Mouse (Mus musculus) heart, postnatal 14 days (tissue): ENCODE results near the gene Rasl11a. TPM values are rescaled to one million over a fixed set of nuclear protein-coding genes. Genes with fewer than 3 reads are reported as not detected.
"Not testable (repeated sequence)": the region's sequence is repeated elsewhere in the genome, so short reads cannot be mapped to it uniquely, and the experiment has no call there.

Experiments used
- DNase-seq, 2 experiments: peaks; one replicate each; pipeline ENCODE4 v3.0.0; 2021 to 2022
- intact Hi-C: fragments of 180-260 bp; cut with DNase I; formaldehyde crosslinking; loops from one replicate; pipeline ENCODE4 v1.15.1; 2025
- total RNA-seq, 2 experiments: library from RNA; stranded (reverse); gene quantifications; 2 replicates each; pipeline ENCODE4 v1.2.3; 2021

The Rasl11a gene
- total RNA-seq, 2 experiments from 2014 or later, result 4.4 to 5.8 TPM

- intact Hi-C loops, result no loop called here
- DNase-seq, result no peak
Measured at GRCm38 (mm10) chr5:146840422-146840821, 4.4 kb upstream of the Rasl11a start.

GRCm38 (mm10) chr5:146841301-146841700 lies 3.6 kb upstream of the Rasl11a start:
- DNase-seq, result no peak
- intact Hi-C loops, result no loop called here

DNA sequence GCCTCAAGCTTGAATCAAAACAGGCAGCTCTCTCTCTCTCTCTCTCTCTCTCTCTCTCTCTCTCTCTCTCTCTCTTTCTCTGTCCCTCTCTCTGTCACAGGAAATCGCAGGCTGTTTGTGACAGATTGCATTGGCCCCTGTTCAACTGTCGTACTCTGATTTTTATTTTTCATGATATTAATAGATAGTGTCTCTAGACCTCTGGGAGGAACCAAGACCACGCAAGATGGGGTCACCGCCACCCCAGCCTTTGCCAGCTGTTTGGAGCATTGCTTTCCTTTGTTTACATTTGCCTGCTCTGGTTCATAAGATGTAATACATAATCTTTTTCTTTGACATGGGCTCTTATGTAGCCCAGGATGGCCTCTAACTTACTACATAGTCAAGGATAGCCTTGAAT lies 2.9 kb upstream of the Rasl11a start:
- DNase-seq, result no peak
- intact Hi-C loops, result no loop called here

GRCm38 (mm10) chr5:146844301-146844941 lies 450 bp upstream of the Rasl11a start:
- DNase-seq, result no peak
- intact Hi-C loops, result loop anchor here (2.0 kb wide), 1 partner anchor 60 kb away; no protein-coding TSS in a partner anchor

- no peak for DNase-seq
- intact Hi-C loops, result no loop called here
Measured at GRCm38 (mm10) chr5:146846489-146846888, 1.6 kb downstream of the Rasl11a start.

GRCm38 (mm10) chr5:146848936-146849582 lies 4.2 kb downstream of the Rasl11a start:
- intact Hi-C loops, result no loop called here
- DNase-seq, result no peak

DNA sequence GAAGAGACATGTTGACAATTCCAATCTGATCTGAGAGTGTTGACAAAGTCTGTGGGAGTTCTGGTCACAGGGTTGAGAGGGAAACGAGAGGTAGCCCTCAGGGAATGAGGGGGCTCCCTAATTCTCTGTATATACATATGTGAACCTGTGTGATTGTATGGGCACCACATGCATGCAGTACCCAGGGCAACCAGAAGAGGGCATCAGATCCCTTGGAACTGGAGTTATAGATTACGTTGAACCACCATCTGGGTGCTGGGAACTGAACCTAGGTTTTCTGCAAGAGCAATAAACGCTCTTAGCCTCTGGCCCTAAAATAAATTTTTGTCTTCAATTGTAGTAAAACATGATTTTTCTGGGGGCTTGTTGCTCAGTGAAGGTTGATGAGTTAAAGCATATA lies 11.2 kb downstream of the Rasl11a start:
- no peak for DNase-seq
- intact Hi-C loops, result no loop called here

GRCm38 (mm10) chr5:146857620-146858019 lies 12.7 kb downstream of the Rasl11a start:
- intact Hi-C loops, result no loop called here
- DNase-seq, result no peak

GRCm38 (mm10) chr5:146858772-146859171 lies 13.9 kb downstream of the Rasl11a start:
- intact Hi-C loops, result no loop called here
- DNase-seq, result no peak

- no peak for DNase-seq
- intact Hi-C loops, result no loop called here
Measured at GRCm38 (mm10) chr5:146859246-146859645, 14.4 kb downstream of the Rasl11a start.

GRCm38 (mm10) chr5:146860222-146860998 lies 15.5 kb downstream of the Rasl11a start:
- DNase-seq, result peak in 1 of 2 experiments; percentile 16
- intact Hi-C loops, result no loop called here

- intact Hi-C loops, result no loop called here
- DNase-seq, result no peak
Measured at GRCm38 (mm10) chr5:146861588-146861987, 16.7 kb downstream of the Rasl11a start.

DNA sequence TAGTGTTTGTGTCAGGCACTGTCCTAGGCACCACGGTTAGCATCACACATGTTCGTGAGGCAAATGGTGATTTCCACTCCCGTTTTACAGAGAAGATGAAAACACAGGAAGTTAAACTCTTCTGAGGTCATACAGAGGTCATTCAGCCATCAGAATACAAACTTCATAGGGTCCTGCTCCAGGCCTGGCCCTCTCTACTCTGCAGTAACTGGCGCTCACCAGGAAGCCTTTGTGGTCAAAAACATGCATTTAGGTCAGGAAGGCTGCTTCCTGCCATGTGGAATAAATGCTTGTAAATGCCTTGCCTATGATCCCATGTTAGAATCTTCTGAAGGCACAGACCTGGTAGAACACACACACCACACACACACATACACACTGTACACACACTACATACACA lies 20.6 kb downstream of the Rasl11a start:
- no peak for DNase-seq
- intact Hi-C loops, result no loop called here

GRCm38 (mm10) chr5:146866277-146866676 lies 21.4 kb downstream of the Rasl11a start:
- no peak for DNase-seq
- intact Hi-C loops, result no loop called here

DNA sequence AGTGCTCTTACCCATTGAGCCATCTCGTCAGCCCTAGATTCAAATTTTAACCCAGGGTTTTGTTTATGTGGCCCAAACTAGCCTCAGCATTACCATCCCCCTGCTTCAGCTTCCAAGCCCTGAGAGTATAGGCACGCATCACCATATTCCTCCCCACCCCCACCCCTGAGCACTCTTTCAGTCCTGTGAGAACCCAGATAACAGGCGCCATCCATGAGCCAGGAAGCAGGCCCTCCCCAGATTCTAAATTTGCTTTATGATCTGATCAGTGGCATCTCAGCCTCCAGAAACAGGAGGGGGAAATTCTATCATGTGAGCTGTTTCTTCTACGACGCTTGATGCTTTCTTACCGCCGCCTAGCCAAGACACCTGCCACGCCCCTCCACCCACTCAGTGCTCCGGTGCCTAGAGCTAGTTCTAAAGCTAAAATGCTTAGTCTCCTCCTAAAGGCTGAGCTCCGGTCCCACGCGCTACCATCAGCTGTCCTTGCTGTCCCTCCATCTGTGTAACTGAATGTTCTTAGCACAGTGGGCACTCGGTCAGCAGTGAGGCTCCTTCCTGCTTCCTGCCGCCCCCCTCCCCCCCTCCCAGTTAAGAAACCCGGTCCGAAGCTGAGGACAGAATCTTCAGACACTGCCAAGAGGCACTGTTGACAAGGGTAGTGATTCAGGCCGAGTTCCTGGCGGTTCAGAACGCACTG lies 22.5 kb downstream of the Rasl11a start:
- intact Hi-C loops, result no loop called here
- DNase-seq, result peak; percentile 36 to 51

- DNase-seq, result no peak
- intact Hi-C loops, result no loop called here
Measured at GRCm38 (mm10) chr5:146867946-146868314, 23.1 kb downstream of the Rasl11a start.

- no peak for DNase-seq
- intact Hi-C loops, result no loop called here
Measured at GRCm38 (mm10) chr5:146872981-146873631, 28.2 kb downstream of the Rasl11a start.

- intact Hi-C loops, result no loop called here
- DNase-seq, result no peak
Measured at GRCm38 (mm10) chr5:146876024-146876423, 31.2 kb downstream of the Rasl11a start.

DNA sequence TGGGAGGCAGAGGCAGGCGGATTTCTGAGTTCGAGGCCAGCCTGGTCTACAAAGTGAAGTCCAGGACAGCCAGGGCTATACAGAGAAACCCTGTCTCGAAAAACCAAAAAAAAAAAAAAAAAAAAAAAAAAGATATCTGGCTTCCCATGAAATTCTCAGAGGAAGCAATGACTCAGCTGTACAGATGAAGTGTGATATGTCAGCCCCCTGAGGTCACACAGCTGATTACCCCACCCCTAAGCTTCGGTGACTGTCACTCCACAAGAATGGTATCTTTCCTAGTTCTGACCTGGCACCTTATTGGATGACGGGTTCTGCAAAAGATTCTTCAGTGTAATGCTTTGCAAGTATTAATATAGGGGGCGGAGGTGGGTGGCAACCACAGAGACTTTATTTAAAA lies 33.0 kb downstream of the Rasl11a start:
- DNase-seq, intact Hi-C loops: not testable (repeated sequence)

- intact Hi-C loops, result no loop called here
- no peak for DNase-seq
Measured at GRCm38 (mm10) chr5:146882261-146882660, 37.4 kb downstream of the Rasl11a start.
